Mouse (Mus musculus) testis, adult 2 months (tissue): Measurements from ENCODE around the gene Sorcs1. TPM values are rescaled to one million over a fixed set of nuclear protein-coding genes. Genes with fewer than 3 reads are reported as not detected.

Experiments used
- H3K27ac ChIP-seq: fragments of 200-500 bp; 2 replicates; pipeline ENCODE4 v1.5.1; 2012; ENCODE audit warnings: low read depth, low read length; ENCODE audit not compliant: control insufficient read depth, insufficient read depth
- H3K27me3 ChIP-seq: fragments of 200-500 bp; 2 replicates; pipeline ENCODE4 v1.6.1; 2012; ENCODE audit warnings: mild to moderate bottlenecking, low read length, moderate library complexity; ENCODE audit not compliant: control insufficient read depth, insufficient read depth
- H3K36me3 ChIP-seq: fragments of 200-500 bp; 2 replicates; pipeline ENCODE4 v1.6.1; 2012; ENCODE audit warnings: mild to moderate bottlenecking, low read length; ENCODE audit not compliant: control insufficient read depth, insufficient read depth
- H3K4me1 ChIP-seq: fragments of 200-500 bp; 2 replicates; pipeline ENCODE4 v1.6.1; 2012; ENCODE audit warnings: low read length; ENCODE audit not compliant: control insufficient read depth, insufficient read depth
- H3K4me3 ChIP-seq: fragments of 200-500 bp; 2 replicates; pipeline ENCODE4 v1.5.1; 2012; ENCODE audit warnings: low read depth, mild to moderate bottlenecking, low read length, moderate library complexity, mixed read lengths; ENCODE audit not compliant: control insufficient read depth
- CTCF ChIP-seq: fragments of 200-500 bp; IDR thresholded peaks from 2 replicates; pipeline ENCODE4 v1.5.1; 2012; ENCODE audit warnings: low read depth, mild to moderate bottlenecking, inconsistent platforms, low read length, moderate library complexity; ENCODE audit not compliant: control insufficient read depth, insufficient read depth, insufficient replicate concordance
- POLR2A ChIP-seq: fragments of 200-500 bp; IDR thresholded peaks from 2 replicates; pipeline ENCODE4 v1.6.1; 2012; ENCODE audit warnings: low read depth, mild to moderate bottlenecking, inconsistent platforms, low read length, moderate library complexity; ENCODE audit not compliant: control insufficient read depth
- polyA plus RNA-seq: library from polyadenylated mRNA; depleted of rRNA; stranded (reverse); fragments of >200 nt; gene quantifications from 2 replicates; pipeline ENCODE4 v1.2.3, GENCODE M21; 2012

Gene Sorcs1
- polyA plus RNA-seq, 1 experiment = 0.06 TPM

GRCm38 (mm10) chr19:50490721-50491120 is 187.7 kb downstream of the Sorcs1 start:
- H3K36me3 ChIP-seq = no peaks in the 10 kb centered on the region
- no peaks in the 10 kb centered on the region for H3K27me3 ChIP-seq
- peaks cover 2% of the 10 kb centered on the region; the same call in 1 of the 2 replicates for H3K4me1 ChIP-seq
- H3K4me3 ChIP-seq = no peak overlapping the region
- TF ChIP-seq CTCF (no peak), POLR2A (no peak)
- H3K27ac ChIP-seq = no peak overlapping the region

GRCm38 (mm10) chr19:50489786-50490185 is 188.7 kb downstream of the Sorcs1 start:
- no peak overlapping the region for H3K27ac ChIP-seq
- H3K27me3 ChIP-seq = no peaks in the 10 kb centered on the region
- H3K4me3 ChIP-seq = no peak overlapping the region
- peaks cover 2% of the 10 kb centered on the region; the same call in 1 of the 2 replicates for H3K4me1 ChIP-seq
- no peaks in the 10 kb centered on the region for H3K36me3 ChIP-seq
- TF ChIP-seq CTCF = no peak
- TF ChIP-seq POLR2A = no peak

GRCm38 (mm10) chr19:50488421-50488820 is 190.0 kb downstream of the Sorcs1 start:
- Histone ChIP-seq H3K27me3 (no peaks in the 10 kb centered on the region), H3K4me3 (no peak overlapping the region), H3K36me3 (no peaks in the 10 kb centered on the region), H3K4me1 (peaks cover 2% of the 10 kb centered on the region; the same call in 1 of the 2 replicates), H3K27ac (no peak overlapping the region)
- TF ChIP-seq POLR2A = no peak
- no peak for TF ChIP-seq CTCF

GRCm38 (mm10) chr19:50487768-50488167 is 190.7 kb downstream of the Sorcs1 start:
- Histone ChIP-seq H3K27me3 (no peaks in the 10 kb centered on the region), H3K27ac (no peak overlapping the region), H3K4me3 (no peak overlapping the region), H3K36me3 (no peaks in the 10 kb centered on the region), H3K4me1 (peaks cover 2% of the 10 kb centered on the region; the same call in 1 of the 2 replicates)
- no peak for TF ChIP-seq CTCF

GRCm38 (mm10) chr19:50486345-50486744 is 192.1 kb downstream of the Sorcs1 start:
- Histone ChIP-seq H3K27me3 (no peaks in the 10 kb centered on the region), H3K4me3 (no peak overlapping the region), H3K36me3 (no peaks in the 10 kb centered on the region), H3K4me1 (peaks cover 2% of the 10 kb centered on the region; the same call in 1 of the 2 replicates), H3K27ac (no peak overlapping the region)
- no peak for TF ChIP-seq POLR2A
- no peak for TF ChIP-seq CTCF

DNA sequence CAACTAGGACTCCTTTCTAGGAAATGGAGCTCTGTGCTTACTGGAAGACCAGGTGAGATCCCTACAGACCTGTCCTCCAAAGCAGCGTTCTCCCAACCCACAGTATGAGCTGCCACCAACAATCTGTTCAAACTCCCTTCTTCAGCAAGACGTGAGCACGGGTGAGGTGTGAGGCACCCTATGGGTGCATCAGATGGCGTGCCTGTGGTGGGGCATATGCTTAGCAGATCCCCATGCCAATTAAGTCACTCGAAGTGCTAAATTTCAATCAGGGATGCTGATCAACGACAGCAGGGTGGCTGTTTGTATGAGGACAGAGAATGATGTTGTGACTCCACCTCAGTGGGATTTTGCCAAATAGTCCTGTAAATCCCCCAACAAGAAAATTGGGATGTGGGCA is 201.7 kb downstream of the Sorcs1 start:
- Histone ChIP-seq H3K27ac (no peak overlapping the region), H3K4me3 (no peak overlapping the region), H3K27me3 (no peaks in the 10 kb centered on the region), H3K4me1 (no peaks in the 10 kb centered on the region), H3K36me3 (no peaks in the 10 kb centered on the region)
- TF ChIP-seq CTCF (no peak), POLR2A (no peak)

- no peak overlapping the region for H3K4me3 ChIP-seq
- H3K36me3 ChIP-seq = no peaks in the 10 kb centered on the region
- no peaks in the 10 kb centered on the region for H3K4me1 ChIP-seq
- H3K27me3 ChIP-seq = no peaks in the 10 kb centered on the region
- no peak overlapping the region for H3K27ac ChIP-seq
- no peak for TF ChIP-seq CTCF
- no peak for TF ChIP-seq POLR2A
Measured at GRCm38 (mm10) chr19:50468592-50468991, 209.9 kb downstream of the Sorcs1 start.

DNA sequence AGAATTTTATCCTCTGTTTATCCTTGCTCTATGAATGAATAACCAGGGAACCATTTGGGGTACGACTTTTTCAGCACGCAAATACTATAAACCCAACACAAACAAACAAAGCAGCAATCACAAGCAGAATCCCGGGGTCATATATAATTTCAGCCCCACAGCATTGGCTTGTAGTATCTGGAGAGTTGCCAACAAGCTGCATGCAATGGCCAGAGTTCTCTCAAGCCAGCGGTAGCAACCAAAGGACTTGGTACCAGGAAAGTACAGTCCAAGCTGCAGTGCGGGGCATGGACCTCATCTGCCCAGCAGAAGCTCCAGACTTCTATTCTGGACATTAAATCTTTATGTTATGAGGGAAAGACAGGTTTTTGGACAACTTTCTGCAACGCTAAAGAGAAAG is 213.6 kb downstream of the Sorcs1 start:
- H3K27ac ChIP-seq = no peak overlapping the region
- H3K36me3 ChIP-seq = no peaks in the 10 kb centered on the region
- H3K4me3 ChIP-seq = no peak overlapping the region
- TF ChIP-seq POLR2A (no peak), CTCF (no peak)
- H3K4me1 ChIP-seq = no peaks in the 10 kb centered on the region
- no peaks in the 10 kb centered on the region for H3K27me3 ChIP-seq
